Mouse (Mus musculus): ENCODE measurements around the gene Spata21. TPM values are rescaled to one million over a fixed set of nuclear protein-coding genes. Genes with fewer than 3 reads are reported as not detected.
A peak's percentile ranks its signal among the peaks of the same experiment; 100 is the strongest.

Gene Spata21
- polyA plus RNA-seq, 1 experiment from 2014 or later, result not detected

- no peaks in the 10 kb centered on the region for H3K27me3 ChIP-seq (replicated peaks)
- ATAC-seq, result no peak
- 0 out of 2 replicates have a peak overlapping the region, but pooled peaks have one; percentile 3 for H3K27ac ChIP-seq
- H3K4me2 ChIP-seq (replicated peaks), result no peak overlapping the region
- 75% methylated on average over 7 of the region's 7 CpGs for WGBS
- no peaks in the 10 kb centered on the region for H3K4me1 ChIP-seq (replicated peaks)
- H3K4me3 ChIP-seq (replicated peaks), result no peak overlapping the region
- H3K36me3 ChIP-seq, result peaks cover 48% of the 10 kb centered on the region
- H3K9ac ChIP-seq, result no peak overlapping the region
- no peaks in the 10 kb centered on the region for H3K9me3 ChIP-seq
These were observed 25.7 kb downstream of the Spata21 start for GRCm38 (mm10) chr4:141113831-141114230.

GRCm38 (mm10) chr4:141114521-141114981, 26.4 kb downstream of the Spata21 start:
- no peak overlapping the region for H3K9ac ChIP-seq
- H3K27ac ChIP-seq, result 0 out of 2 replicates have a peak overlapping the region, but pooled peaks have one; percentile 3

GRCm38 (mm10) chr4:141115398-141115797, 27.3 kb downstream of the Spata21 start:
- H3K36me3 ChIP-seq, result peaks cover 47% of the 10 kb centered on the region
- 81% methylated on average over 8 of the region's 8 CpGs for WGBS
- no peak overlapping the region for H3K27ac ChIP-seq
- no peak for ATAC-seq
- H3K9ac ChIP-seq, result no peak overlapping the region
- no peak overlapping the region for H3K4me2 ChIP-seq (replicated peaks)
- 0 out of 2 replicates have a peak, but pooled peaks cover under 1% of the 10 kb centered on the region for H3K4me1 ChIP-seq (replicated peaks)
- no peak overlapping the region for H3K4me3 ChIP-seq (replicated peaks)
- no peaks in the 10 kb centered on the region for H3K9me3 ChIP-seq
- no peaks in the 10 kb centered on the region for H3K27me3 ChIP-seq (replicated peaks)

More at GRCm38 (mm10) chr4:141114521-141114981, 26.4 kb downstream of the Spata21 start:
- WGBS, result 89% methylated on average over 6 of the region's 6 CpGs
- no peak overlapping the region for H3K4me2 ChIP-seq (replicated peaks)
- no peak for ATAC-seq
- peaks cover 48% of the 10 kb centered on the region for H3K36me3 ChIP-seq
- no peaks in the 10 kb centered on the region for H3K27me3 ChIP-seq (replicated peaks)
- H3K4me1 ChIP-seq (replicated peaks), result no peaks in the 10 kb centered on the region
- no peak overlapping the region for H3K4me3 ChIP-seq (replicated peaks)
- no peaks in the 10 kb centered on the region for H3K9me3 ChIP-seq

GRCm38 (mm10) chr4:141118691-141119090, 30.6 kb downstream of the Spata21 start:
- no peak overlapping the region for H3K9ac ChIP-seq
- no peak overlapping the region for H3K4me2 ChIP-seq (replicated peaks)
- ATAC-seq, result no peak
- H3K27me3 ChIP-seq (replicated peaks), result no peaks in the 10 kb centered on the region
- no peak overlapping the region for H3K4me3 ChIP-seq (replicated peaks)
- 0 out of 2 replicates have a peak, but pooled peaks cover 6% of the 10 kb centered on the region for H3K4me1 ChIP-seq (replicated peaks)
- WGBS, result 68% methylated on average over 4 of the region's 4 CpGs
- no peak overlapping the region for H3K27ac ChIP-seq
- no peaks in the 10 kb centered on the region for H3K9me3 ChIP-seq
- peaks cover 34% of the 10 kb centered on the region for H3K36me3 ChIP-seq

GRCm38 (mm10) chr4:141120700-141121099, 32.6 kb downstream of the Spata21 start:
- WGBS, result 26% methylated on average over 11 of the region's 11 CpGs
- H3K9ac ChIP-seq, result no peak overlapping the region
- H3K4me3 ChIP-seq (replicated peaks), result no peak overlapping the region
- H3K4me2 ChIP-seq (replicated peaks), result no peak overlapping the region
- peak; percentile 50; the same call in 1 of the 2 replicates for ATAC-seq
- H3K9me3 ChIP-seq, result no peaks in the 10 kb centered on the region
- H3K27me3 ChIP-seq (replicated peaks), result no peaks in the 10 kb centered on the region
- H3K27ac ChIP-seq, result no peak overlapping the region
- 0 out of 2 replicates have a peak, but pooled peaks cover 10% of the 10 kb centered on the region for H3K4me1 ChIP-seq (replicated peaks)
- H3K36me3 ChIP-seq, result peaks cover 28% of the 10 kb centered on the region

GRCm38 (mm10) chr4:141122663-141123062, 34.5 kb downstream of the Spata21 start:
- no peak overlapping the region for H3K27ac ChIP-seq
- WGBS, result 79% methylated on average over 7 of the region's 7 CpGs

GRCm38 (mm10) chr4:141123065-141123464, 34.9 kb downstream of the Spata21 start:
- Histone ChIP-seq H3K9me3 (no peaks in the 10 kb centered on the region), H3K4me3 (replicated peaks) (no peak overlapping the region), H3K27ac (no peak overlapping the region), H3K4me1 (replicated peaks) (peaks cover 13% of the 10 kb centered on the region; the same call in 1 of the 2 replicates), H3K36me3 (peaks cover 10% of the 10 kb centered on the region), H3K4me2 (replicated peaks) (no peak overlapping the region), H3K27me3 (replicated peaks) (no peaks in the 10 kb centered on the region), H3K9ac (no peak overlapping the region)
- whole genome bisulfite sequencing, result 14% methylated on average over 1 of the region's 1 CpGs
- ATAC-seq, result no peak

More at GRCm38 (mm10) chr4:141122663-141123062, 34.5 kb downstream of the Spata21 start:
- Histone ChIP-seq H3K4me1 (replicated peaks) (peaks cover 13% of the 10 kb centered on the region; the same call in 1 of the 2 replicates), H3K36me3 (peaks cover 12% of the 10 kb centered on the region), H3K4me3 (replicated peaks) (no peak overlapping the region), H3K9ac (no peak overlapping the region), H3K27me3 (replicated peaks) (no peaks in the 10 kb centered on the region), H3K9me3 (no peaks in the 10 kb centered on the region), H3K4me2 (replicated peaks) (no peak overlapping the region)
- no peak for ATAC-seq

GRCm38 (mm10) chr4:141129190-141129710, 41.1 kb downstream of the Spata21 start:
- Histone ChIP-seq H3K27ac (peak overlapping the region; percentile 62), H3K27me3 (replicated peaks) (no peaks in the 10 kb centered on the region), H3K36me3 (peaks cover 3% of the 10 kb centered on the region; the same call in 1 of the 2 replicates), H3K4me2 (replicated peaks) (peak overlapping the region; percentile 26; the same call in 1 of the 2 replicates), H3K9me3 (no peaks in the 10 kb centered on the region), H3K4me1 (replicated peaks) (peaks cover 51% of the 10 kb centered on the region), H3K4me3 (replicated peaks) (no peak overlapping the region), H3K9ac (no peak overlapping the region)
- 17% methylated on average over 6 of the region's 6 CpGs for WGBS
- ATAC-seq, result no peak

GRCm38 (mm10) chr4:141130704-141131342, 42.7 kb downstream of the Spata21 start:
- H3K4me2 ChIP-seq (replicated peaks), result peak overlapping the region; percentile 43
- H3K4me3 ChIP-seq (replicated peaks), result no peak overlapping the region
- peak overlapping the region; percentile 90 for H3K27ac ChIP-seq
- WGBS, result 49% methylated on average over 6 of the region's 6 CpGs
- no peaks in the 10 kb centered on the region for H3K27me3 ChIP-seq (replicated peaks)
- H3K9me3 ChIP-seq, result no peaks in the 10 kb centered on the region
- peaks cover 60% of the 10 kb centered on the region for H3K4me1 ChIP-seq (replicated peaks)
- 0 out of 2 replicates have a peak overlapping the region, but pooled peaks have one; percentile 3 for H3K9ac ChIP-seq
- peak; percentile 55 for ATAC-seq
- H3K36me3 ChIP-seq, result no peaks in the 10 kb centered on the region

GRCm38 (mm10) chr4:141131531-141132061, 43.5 kb downstream of the Spata21 start:
- Histone ChIP-seq H3K4me1 (replicated peaks) (peaks cover 66% of the 10 kb centered on the region), H3K4me3 (replicated peaks) (0 out of 2 replicates have a peak overlapping the region, but pooled peaks have one; percentile 3)

GRCm38 (mm10) chr4:141132191-141132590, 44.1 kb downstream of the Spata21 start:
- peak; percentile 0; the same call in 1 of the 2 replicates for ATAC-seq
- peak overlapping the region; percentile 28 for H3K9ac ChIP-seq
- 31% methylated on average over 8 of the region's 8 CpGs for WGBS
- peak overlapping the region; percentile 90 for H3K27ac ChIP-seq
- no peak overlapping the region for H3K4me3 ChIP-seq (replicated peaks)
- peak overlapping the region; percentile 46 for H3K4me2 ChIP-seq (replicated peaks)
- H3K4me1 ChIP-seq (replicated peaks), result peaks cover 71% of the 10 kb centered on the region
- H3K27me3 ChIP-seq (replicated peaks), result no peaks in the 10 kb centered on the region
- H3K9me3 ChIP-seq, result no peaks in the 10 kb centered on the region
- H3K36me3 ChIP-seq, result no peaks in the 10 kb centered on the region

More at GRCm38 (mm10) chr4:141131531-141132061, 43.5 kb downstream of the Spata21 start:
- H3K4me2 ChIP-seq (replicated peaks), result peak overlapping the region; percentile 46
- H3K9ac ChIP-seq, result 0 out of 2 replicates have a peak overlapping the region, but pooled peaks have one; percentile 6
- no peaks in the 10 kb centered on the region for H3K27me3 ChIP-seq (replicated peaks)
- peak overlapping the region; percentile 90 for H3K27ac ChIP-seq
- H3K9me3 ChIP-seq, result no peaks in the 10 kb centered on the region
- peak; percentile 75 for ATAC-seq
- 17% methylated on average over 5 of the region's 5 CpGs for WGBS
- no peaks in the 10 kb centered on the region for H3K36me3 ChIP-seq

GRCm38 (mm10) chr4:141133227-141133626, 45.1 kb downstream of the Spata21 start:
- H3K4me3 ChIP-seq (replicated peaks), result no peak overlapping the region
- WGBS, result 28% methylated on average over 8 of the region's 8 CpGs
- peak overlapping the region; percentile 90 for H3K27ac ChIP-seq
- H3K4me2 ChIP-seq (replicated peaks), result no peak overlapping the region
- no peaks in the 10 kb centered on the region for H3K9me3 ChIP-seq
- ATAC-seq, result no peak
- no peaks in the 10 kb centered on the region for H3K36me3 ChIP-seq
- peaks cover 78% of the 10 kb centered on the region for H3K4me1 ChIP-seq (replicated peaks)
- no peak overlapping the region for H3K9ac ChIP-seq
- H3K27me3 ChIP-seq (replicated peaks), result no peaks in the 10 kb centered on the region

Data from intestine, embryonic 15.5 days (tissue).